Mouse (Mus musculus) embryo, embryonic 10.5 days (tissue): ENCODE measurements around the gene Tmprss2.
"Not testable (repeated sequence)": the region's sequence is repeated elsewhere in the genome, so short reads cannot be mapped to it uniquely, and the experiment has no call there.

ENCODE experiments used
- DNase-seq: peaks from one replicate; pipeline ENCODE4 v3.0.0-alpha.2; 2015; ENCODE audit warnings: low spot score

Gene Tmprss2

DNA sequence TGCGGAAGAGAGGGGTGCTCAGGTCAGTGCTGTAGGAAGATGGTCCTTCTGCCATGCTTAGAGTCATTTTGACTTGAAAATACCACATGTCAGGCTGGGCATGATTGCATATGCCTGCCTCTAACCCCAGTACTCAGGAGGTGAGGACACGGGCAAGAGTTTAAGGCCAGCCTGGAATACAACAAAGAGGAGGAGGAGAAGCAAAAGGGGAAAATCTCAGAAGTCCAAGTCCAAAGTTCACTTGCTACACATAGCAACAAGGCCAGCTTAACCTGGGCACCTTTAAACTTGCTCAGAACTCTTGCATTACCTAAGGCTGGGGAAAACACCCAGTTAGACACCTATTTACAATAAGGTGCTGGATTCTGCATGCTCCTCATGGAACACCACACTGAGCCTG lies 19.5 kb downstream of the Tmprss2 start:
- no peak for DNase-seq

DNA sequence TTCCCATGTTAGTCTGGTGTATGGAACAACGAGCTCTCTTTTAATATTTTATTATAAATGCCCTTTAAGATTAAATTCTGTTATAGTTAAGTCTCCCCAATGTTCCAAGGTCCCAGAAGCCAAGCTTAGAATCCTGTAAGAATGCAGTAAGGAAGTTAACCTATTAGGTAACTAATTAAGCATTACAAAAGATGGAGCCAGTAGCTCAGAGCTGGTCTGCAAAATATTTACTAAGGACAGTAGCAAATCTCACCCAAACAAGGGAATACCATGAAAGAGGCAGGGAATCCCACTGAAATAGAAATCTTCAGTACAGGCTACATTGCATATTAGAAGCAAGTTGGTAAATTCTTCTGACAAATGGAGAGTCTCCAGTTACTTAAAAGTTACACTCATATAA lies 28.1 kb downstream of the Tmprss2 start:
- not testable (repeated sequence) for DNase-seq

DNA sequence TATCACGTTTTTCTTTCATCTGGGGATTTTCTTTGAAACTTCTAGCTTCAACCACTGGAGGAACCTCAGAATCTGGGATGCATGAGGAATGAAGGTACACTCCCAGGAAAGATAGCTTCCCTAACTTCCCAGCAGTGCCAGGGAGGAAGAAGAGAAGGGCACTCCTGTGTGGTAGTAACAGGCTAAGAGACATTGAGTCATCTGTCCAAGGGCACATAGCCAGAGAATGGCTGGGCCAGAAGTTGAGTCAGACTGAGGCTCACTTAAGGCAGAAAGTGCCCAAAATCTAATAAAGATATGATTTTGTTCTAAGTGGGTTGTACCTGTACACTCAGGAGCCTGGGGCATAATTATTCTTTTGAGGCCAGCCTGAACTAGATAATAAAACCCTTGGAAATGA lies 41.6 kb downstream of the Tmprss2 start:
- DNase-seq = no peak

DNA sequence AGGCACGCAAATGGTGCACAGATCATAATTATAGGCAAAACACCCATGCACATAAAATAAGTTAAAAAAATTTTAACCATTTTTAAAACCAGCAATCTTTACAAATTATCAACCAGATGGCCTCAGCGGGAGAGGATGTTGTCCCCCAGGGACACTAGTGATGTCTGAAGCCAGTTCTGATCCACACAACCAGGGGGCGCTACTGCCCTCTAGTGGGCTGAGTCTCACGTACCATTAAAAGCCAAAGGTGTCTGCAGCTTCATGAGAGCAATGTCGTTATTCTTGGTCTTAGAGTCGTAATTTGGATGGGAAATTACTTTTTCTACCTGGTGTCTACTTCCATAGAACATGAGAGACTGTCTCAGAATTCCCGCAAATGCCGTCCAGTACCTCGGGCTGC lies 42.3 kb downstream of the Tmprss2 start:
- peak; percentile 50 for DNase-seq

DNA sequence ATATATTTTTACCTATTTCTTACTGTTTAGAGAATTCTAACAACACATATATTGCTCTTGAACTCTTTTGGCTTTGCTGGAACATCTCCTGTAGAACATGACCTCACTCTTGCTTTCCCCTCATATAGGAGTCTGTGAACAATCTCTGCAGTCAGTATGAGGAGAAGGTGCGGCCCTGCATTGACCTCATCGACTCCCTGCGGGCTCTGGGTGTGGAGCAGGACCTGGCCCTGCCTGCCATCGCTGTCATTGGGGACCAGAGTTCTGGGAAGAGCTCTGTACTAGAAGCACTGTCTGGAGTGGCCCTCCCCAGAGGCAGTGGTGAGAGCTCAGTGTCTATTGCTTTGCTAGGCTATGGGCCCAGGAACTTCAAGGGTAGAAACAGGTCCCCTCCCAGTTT lies 66.7 kb downstream of the Tmprss2 start:
- DNase-seq = no peak

DNA sequence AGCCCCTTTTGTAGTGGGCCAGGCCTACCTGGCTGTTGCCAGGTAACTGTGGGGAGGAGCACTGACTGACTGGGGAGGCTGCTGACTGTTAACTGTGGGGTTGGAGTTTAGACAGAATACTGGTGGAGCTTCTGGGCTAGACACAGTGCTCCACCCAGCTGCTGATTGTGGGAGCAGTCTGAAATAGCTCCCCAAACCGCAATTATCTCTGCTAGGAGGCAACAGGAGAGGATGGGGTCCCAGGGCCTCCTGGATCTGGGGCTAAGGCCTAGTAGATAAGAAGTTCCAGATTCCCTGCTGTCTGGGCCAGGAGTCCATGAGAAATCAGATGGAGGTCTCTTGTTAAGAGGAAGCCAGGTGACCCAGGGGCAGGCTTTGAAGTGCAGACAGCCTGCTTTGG lies 74.1 kb downstream of the Tmprss2 start:
- no peak for DNase-seq

DNA sequence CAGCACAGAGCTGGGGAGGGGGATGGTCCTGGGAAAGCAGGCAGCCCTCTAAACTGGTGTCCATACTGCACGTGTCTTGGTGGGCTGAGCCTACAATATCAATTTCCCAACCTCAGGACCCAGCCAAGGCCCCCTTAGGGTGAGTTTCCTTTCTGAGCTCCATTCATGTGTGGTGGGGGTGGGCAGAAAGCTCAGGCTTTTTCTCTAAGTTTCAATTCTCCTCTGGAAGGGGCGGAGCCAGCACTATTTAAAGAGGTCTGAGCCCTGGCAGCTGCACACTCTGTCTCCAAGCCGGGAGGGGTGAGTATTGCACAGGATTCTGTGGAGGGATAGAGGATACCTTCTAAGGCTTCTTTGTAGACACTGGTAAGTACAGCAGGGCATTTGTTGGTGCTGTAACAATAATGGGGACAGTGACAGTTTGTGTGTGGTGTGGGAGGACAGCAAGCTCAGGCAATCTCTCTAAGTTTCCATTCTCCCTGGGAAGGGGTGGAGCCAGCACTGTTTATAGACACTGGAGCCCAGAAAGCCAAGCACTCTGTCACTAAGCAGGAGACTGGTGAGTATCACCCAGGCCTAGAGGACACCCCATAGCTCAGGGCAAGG lies 75.1 kb downstream of the Tmprss2 start:
- DNase-seq = peak; percentile 77

DNA sequence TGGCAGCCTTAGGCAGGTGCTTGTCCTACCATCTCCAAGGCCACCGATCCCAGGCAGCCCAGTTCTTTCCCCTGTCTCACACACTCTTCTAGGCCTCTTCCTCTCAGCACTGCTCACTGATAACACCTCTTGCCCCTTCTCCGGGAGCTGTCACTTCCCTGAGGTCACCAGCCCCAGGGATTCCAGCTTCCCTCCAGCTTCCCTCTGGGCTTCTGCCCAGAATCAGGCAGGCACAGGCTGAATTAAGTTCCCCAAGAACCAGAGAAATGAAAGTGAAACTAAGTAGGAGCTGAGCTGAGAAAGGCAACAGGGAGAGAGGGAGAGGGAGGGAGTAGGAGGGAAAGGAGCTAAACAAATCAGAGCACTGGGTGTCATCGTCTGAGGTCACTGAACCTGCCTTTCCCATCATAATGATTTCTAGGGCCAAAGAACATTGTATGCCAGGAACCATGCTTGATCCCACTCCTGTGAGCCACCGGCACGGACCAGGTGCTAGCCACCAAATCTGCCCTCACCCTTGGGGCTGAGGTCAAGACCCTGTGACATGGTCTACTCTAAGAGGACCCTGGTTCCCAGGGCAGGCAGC lies 76.0 kb downstream of the Tmprss2 start:
- peak; percentile 21 for DNase-seq

DNA sequence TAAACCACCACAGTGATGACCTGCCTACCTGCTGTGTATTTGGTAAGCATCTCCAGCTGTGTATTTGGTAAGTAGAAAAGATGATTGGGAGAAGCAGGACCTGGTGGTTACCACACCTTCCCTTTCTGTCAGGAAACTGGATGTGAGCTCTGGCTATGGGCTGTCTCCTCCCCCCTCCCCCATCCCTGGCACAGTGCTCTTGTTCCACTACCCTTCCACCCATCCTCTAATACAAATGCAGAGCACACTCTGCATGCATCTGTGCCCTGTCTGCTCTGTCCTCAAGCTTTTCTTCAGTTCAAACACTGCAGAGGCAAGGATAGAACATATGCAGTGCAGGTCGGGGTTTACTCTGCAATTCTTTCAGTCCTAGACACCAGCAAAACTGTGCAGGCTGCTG lies 76.5 kb downstream of the Tmprss2 start:
- DNase-seq = no peak

DNA sequence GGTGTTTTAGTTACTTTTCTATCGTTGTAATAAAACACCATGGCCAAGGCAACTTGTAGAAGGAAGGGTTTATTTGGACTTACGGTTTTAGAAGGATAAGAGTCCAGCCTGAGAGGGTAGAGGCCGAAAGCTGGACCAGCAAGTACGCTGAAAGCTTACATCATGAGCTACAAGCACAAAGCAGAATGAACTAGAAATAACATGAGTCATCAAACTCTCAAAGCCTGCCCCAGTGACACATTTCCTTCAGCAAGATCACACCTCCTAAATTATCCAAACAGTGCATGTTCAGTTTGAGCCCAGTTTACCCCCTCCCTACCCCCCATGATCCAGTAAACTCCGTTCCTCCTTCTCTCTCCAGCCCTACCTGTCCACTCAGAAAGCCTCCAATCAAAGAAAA lies 77.2 kb downstream of the Tmprss2 start:
- DNase-seq = no peak

DNA sequence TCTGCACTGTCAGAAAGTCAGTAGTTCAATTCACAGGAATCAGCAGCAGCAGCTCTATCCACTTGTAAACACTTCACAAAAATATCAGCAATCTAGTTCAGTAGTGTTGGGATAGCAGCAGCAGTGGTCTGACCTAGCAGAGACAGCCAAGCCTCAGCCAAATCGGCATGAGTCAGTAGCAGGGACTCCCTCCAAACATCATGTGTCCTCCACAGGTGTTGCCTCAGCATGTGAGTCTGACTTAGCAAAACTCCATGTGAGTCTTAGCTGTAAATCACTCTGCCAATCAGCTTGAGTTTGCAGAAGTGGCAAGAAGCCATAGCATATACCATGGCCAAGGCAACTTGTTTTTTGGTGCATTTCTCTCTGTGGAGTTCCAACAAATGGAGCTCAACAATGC lies 77.9 kb downstream of the Tmprss2 start:
- DNase-seq = no peak

DNA sequence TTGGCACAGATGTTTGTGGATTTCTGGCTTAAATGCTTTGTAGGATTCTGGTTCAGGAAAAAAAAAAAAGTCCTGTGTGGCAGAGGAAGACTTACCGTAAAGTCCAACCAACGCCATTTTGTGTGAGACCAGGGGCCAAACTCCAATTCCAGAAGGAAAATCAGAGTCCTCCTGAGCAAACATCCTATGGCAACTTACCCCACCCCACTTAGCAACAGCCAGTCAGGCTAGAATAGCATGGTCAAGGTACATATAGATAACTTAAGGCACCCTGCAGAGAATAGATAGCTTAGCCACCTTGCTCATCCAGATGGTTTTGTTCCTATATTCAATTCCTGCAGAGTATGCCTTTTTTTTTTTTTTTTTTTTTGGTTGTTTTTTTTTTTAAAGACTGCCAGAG lies 81.8 kb downstream of the Tmprss2 start:
- DNase-seq = no peak

DNA sequence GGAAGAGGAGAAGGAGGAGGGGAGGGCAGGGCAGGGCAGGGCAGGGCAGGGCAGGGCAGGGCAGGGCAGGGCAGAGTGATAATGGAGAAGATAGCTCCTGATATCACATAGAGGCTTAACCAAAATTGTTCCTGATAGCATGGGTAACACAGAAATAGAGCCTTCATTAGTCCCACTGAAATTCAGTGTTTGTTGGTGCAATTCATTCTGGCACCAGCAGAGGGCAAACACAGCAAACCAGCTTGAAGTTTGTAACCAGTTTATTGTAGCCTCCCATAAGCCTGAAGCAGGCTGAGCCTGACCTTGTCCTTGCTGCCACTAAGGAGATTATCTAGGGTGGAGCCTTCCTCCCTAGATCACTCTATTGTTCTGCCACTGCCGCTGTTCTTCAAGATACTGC lies 88.0 kb downstream of the Tmprss2 start:
- DNase-seq = peak; percentile 77

DNA sequence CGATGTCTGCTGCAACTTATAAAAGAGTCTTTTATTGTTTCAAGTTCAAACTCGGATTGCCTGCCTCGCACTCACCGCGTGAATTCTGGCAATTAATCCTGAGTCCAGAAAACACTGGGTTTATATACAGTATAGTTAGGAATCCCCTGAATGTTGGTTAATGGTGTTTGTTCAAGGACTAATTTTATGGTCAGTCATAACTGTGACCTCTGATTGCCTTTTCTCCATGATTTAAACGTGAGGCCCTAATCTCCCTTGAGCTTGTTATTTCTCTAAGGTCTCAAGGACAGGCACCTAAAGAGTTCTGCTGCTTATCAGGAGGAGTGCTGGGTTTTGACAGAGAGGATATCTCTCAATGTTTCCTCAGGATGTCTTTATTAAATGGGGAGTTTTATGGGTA lies 89.0 kb downstream of the Tmprss2 start:
- DNase-seq = no peak

DNA sequence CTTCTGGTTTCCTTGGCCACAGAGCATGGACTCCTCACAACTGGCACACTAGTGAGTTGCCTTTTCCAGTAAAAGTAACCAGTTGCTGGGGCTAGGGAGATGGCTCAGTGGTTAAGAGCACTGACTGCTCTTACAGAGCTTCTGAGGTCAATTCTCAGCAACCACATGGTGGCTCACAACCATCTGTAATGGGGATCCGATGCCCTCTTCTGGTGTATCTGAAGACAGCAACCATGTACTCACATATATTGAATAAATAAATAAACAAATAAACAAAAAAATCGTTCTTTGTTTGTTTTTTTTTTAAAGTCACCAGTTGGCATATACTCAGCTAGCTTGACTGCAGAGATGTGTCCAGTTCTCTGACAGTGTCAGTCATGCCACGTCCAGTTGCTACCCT lies 94.7 kb downstream of the Tmprss2 start:
- no peak for DNase-seq
